Mouse (Mus musculus) kidney, postnatal 4 days (tissue): ENCODE measurements around the gene Eri2.
"Not testable (repeated sequence)": the region's sequence is repeated elsewhere in the genome, so short reads cannot be mapped to it uniquely, and the experiment has no call there.

Source experiments
- DNase-seq, 2 experiments: peaks; one replicate each; pipeline ENCODE4 v3.0.0; 2021; ENCODE audit warnings: mixed read lengths in 2 of 2

Gene Eri2

DNA sequence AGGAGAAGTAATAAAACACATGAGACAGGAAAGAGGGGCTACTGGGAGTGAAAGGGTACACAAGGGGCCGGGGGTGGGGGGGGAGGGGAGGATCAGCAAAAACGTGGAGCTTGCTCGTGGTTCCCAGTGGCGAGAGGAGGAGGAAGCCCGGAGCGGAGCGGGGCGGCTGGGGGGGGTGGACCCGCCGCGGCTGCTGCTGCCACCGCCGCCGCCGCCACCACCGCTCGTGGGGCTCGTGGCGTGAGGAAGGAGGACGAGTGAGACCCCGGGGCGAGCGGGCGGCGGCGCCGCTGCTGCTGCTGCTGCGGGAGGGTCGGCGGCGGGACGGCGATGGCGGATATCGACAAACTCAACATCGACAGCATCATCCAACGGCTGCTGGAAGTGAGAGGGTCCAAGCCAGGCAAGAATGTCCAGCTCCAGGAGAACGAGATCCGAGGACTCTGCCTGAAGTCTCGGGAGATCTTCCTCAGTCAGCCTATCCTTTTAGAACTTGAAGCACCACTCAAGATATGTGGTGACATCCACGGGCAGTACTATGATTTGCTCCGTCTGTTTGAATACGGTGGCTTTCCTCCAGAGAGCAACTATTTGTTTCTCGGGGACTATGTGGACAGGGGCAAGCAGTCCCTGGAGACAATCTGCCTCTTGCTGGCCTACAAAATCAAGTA is 53.9 kb downstream of the Eri2 start:
- peak in 1 of 2 experiments; percentile 28 for DNase-seq

DNA sequence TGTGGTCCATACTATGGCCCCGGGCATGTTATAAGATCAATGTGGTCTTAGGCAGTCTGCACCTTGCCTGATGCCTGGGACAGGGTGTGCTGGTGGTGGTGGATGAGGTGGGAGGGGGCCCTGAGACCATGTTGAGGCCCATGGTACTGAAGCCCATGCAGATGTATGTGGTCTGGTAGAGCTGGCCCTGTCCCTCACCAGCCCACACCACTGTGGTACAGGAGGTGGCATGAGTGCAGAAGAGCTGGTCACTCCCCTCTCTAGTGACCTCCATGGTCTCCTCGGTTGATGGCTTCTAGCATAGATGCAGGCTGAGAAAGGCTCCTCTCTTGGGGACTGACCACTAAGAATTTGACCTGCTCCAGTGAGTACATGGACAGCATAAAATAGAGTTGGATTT is 55.0 kb downstream of the Eri2 start:
- no peak for DNase-seq

DNA sequence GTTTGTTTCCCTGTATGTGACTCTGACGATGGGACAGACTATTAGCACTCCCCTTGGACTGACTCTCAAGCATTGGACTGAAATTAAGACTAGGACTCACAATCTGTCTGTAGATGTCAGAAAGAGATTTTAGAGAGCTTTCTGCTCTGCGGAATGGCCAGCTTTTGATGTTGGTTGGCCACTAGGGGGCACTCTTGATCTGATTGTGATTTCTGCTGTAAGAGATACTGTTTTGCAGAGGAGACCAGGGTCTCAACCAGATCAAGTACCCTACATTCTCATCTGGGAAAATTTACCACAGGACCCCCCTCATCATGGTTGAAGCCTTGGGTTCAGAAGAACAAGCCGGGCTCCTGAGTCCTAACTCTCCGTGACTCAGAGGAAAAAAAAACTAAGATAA is 62.6 kb downstream of the Eri2 start:
- DNase-seq: not testable (repeated sequence)

DNA sequence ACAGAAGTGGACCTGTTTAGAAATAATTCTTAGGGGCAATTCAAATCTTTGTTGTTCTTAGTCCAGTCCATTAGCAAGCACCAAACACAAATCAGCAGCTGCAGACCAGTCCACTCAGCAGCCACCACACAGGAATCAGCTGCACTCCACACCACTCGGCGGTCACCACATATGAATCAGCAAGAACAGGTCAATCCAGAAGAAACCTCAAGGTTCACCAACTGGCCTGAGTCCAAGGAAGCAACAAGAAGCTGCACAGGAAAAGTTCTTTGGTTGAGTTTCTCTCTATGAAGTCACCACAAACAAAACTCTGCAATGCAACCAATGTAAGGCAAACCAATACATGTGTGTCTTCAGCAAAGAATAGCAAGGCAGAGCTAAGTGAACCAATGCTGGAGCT is 66.2 kb downstream of the Eri2 start:
- DNase-seq: no peak

DNA sequence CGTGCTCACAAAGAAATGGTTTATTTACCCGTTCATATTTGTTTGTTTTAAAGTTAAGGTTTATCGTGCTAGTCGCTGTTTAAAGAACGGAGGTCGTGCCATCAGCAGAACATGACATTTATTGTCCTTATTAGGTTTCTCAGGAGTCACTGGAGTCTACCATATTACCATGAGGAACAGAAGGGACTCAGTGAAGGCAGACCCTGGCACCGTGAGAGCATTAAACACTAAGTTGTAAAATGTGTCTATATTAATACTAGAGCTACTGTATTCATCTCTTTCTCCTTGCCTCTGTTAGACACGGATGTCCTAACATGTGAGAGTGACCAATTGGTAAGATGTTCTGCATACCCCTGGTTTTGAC is 72.9 kb downstream of the Eri2 start:
- peak in 1 of 2 experiments; percentile 23 for DNase-seq

DNA sequence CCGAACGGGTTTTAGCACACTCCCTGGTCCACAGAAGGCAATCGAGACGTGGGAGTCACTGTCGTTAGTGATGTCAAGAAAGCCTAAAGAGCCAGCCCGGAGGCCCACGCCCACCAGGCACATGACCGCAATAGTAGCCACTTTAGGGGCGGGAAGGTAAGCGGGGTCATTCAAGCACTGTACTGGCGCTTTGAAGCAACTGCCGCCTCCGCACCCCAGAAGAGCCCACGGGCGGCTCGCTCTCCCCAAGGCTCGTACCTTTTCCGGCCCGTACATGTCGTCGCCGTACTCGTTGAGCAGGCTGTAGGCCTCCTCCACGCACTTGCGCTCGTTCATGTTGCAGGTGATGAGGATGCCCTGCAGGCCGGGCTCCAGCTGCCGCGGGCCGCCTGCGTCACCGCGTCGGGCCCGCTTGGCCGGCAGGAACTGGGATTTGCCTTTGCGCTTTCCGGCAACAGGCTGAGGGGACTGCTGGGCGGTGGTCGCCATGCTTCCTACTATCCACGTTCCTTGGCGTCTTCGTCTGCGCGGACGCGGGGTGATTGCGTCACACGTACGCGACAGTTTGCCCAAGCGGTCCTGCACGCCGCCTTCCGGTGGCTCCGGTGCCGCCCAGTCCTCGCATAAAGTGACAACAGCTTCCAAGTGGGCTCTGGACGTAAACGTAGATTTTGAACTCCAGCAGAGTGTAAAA is 73.5 kb downstream of the Eri2 start, which contains the start of gene Thumpd1:
Gene Thumpd1, minus strand, starts transcription at position 546 of the 694 bp plus-strand sequence.
- peak; percentile 99 for DNase-seq
